Mouse (Mus musculus) hindbrain, embryonic 11.5 days (tissue): ENCODE data around the gene Plrg1. TPM values are rescaled to one million over a fixed set of nuclear protein-coding genes. Genes with fewer than 3 reads are reported as not detected.

ENCODE experiments used
- ATAC-seq: fragments of 200-750 bp; cut with Nextera tagmentation; 2 replicates; pipeline ENCODE4 v1.8.0; 2017; ENCODE audit warnings: mild to moderate bottlenecking, moderate TSS enrichment, moderate library complexity; ENCODE audit not compliant: low FRiP score
- DNase-seq: peaks from one replicate; pipeline ENCODE4 v3.0.0-alpha.2; 2015; ENCODE audit warnings: low spot score
- H3K27ac ChIP-seq: fragments of 300-500 bp; sonication (generic); 2 replicates; pipeline ENCODE4 v1.5.1; 2014; ENCODE audit warnings: mild to moderate bottlenecking, low read depth, low read length
- H3K27me3 ChIP-seq: fragments of 300-500 bp; sonication (generic); 2 replicates; pipeline ENCODE4 v1.6.1; 2014; ENCODE audit warnings: mild to moderate bottlenecking, low read length, moderate library complexity, mixed read lengths; ENCODE audit not compliant: control insufficient read depth, insufficient read depth
- H3K36me3 ChIP-seq: fragments of 300-500 bp; sonication (generic); 2 replicates; pipeline ENCODE4 v1.6.1; 2014; ENCODE audit warnings: mild to moderate bottlenecking, low read length, moderate library complexity, mixed read lengths; ENCODE audit not compliant: control insufficient read depth, insufficient read depth
- H3K4me1 ChIP-seq: fragments of 300-500 bp; sonication (generic); replicated peaks from 2 replicates; pipeline ENCODE4 v1.6.1; 2014; ENCODE audit warnings: low read length, mixed read lengths; ENCODE audit not compliant: control insufficient read depth, insufficient read depth
- H3K4me2 ChIP-seq: fragments of 300-500 bp; sonication (generic); replicated peaks from 2 replicates; pipeline ENCODE4 v1.6.1; 2014; ENCODE audit warnings: mild to moderate bottlenecking, low read depth, low read length
- H3K4me3 ChIP-seq: fragments of 300-500 bp; sonication (generic); 2 replicates; pipeline ENCODE4 v1.5.1; 2014; ENCODE audit warnings: low read depth, low read length
- H3K9ac ChIP-seq: fragments of 300-500 bp; sonication (generic); 2 replicates; pipeline ENCODE4 v1.6.1; 2014; ENCODE audit warnings: low read depth, low read length
- H3K9me3 ChIP-seq: fragments of 300-500 bp; sonication (generic); 2 replicates; pipeline ENCODE4 v1.6.1; 2016; ENCODE audit warnings: low read length; ENCODE audit not compliant: control insufficient read depth
- WGBS: fragments of 180-500 bp; shearing (Covaris S2); extraction: QIAGEN DNeasy Blood & Tissue Kit; methylation state at CpG from one replicate; pipeline ENCODE4 v1.1.7; 2014; 5-methylcytosine and 5-hydroxymethylcytosine counted together
- polyA plus RNA-seq: library from polyadenylated mRNA; unstranded; fragments of >200 nt; fragmentation: Nextera tagmentation; extraction: Ambion mirVana; gene quantifications from 2 replicates; pipeline ENCODE4 v1.2.1, GENCODE M21; 2014

The Plrg1 gene
- polyA plus RNA-seq, 1 experiment from 2014 or later: 133 TPM

GRCm38 (mm10) chr3:83021176-83021575 is 34.1 kb upstream of the Plrg1 start:
- ATAC-seq (no peak), DNase-seq (no peak)
- Histone ChIP-seq H3K4me1 (no peaks in the 10 kb centered on the region), H3K36me3 (no peaks in the 10 kb centered on the region), H3K27ac (no peak overlapping the region), H3K4me2 (no peak overlapping the region), H3K4me3 (no peak overlapping the region), H3K9me3 (no peaks in the 10 kb centered on the region), H3K27me3 (no peaks in the 10 kb centered on the region), H3K9ac (no peak overlapping the region)
- 91% methylated on average over 5 of the region's 5 CpGs for WGBS

GRCm38 (mm10) chr3:83025036-83025435 is 30.3 kb upstream of the Plrg1 start:
- DNase-seq: no peak
- ATAC-seq: no peak
- no peak overlapping the region for H3K4me2 ChIP-seq
- H3K4me1 ChIP-seq: no peaks in the 10 kb centered on the region
- 72% methylated on average over 6 of the region's 6 CpGs for WGBS
- no peak overlapping the region for H3K27ac ChIP-seq
- H3K9me3 ChIP-seq: no peaks in the 10 kb centered on the region
- no peak overlapping the region for H3K4me3 ChIP-seq
- no peak overlapping the region for H3K9ac ChIP-seq
- H3K27me3 ChIP-seq: no peaks in the 10 kb centered on the region
- no peaks in the 10 kb centered on the region for H3K36me3 ChIP-seq

- no peak within 1 kb of the TSS for H3K4me2 ChIP-seq
- no peak for ATAC-seq
Observed at GRCm38 (mm10) chr3:83025475-83026301, 29.6 kb upstream of the Plrg1 start, which contains the start of gene Fga. Fga (plus strand) TSS chr3:83026076.

GRCm38 (mm10) chr3:83027546-83028251 is 27.6 kb upstream of the Plrg1 start:
- Histone ChIP-seq H3K27ac (no peak overlapping the region), H3K4me2 (no peak overlapping the region), H3K27me3 (no peaks in the 10 kb centered on the region), H3K9ac (no peak overlapping the region), H3K36me3 (no peaks in the 10 kb centered on the region), H3K9me3 (no peaks in the 10 kb centered on the region), H3K4me1 (no peaks in the 10 kb centered on the region), H3K4me3 (no peak overlapping the region)
- no peak for DNase-seq
- no peak for ATAC-seq
- WGBS: 93% methylated on average over 9 of the region's 9 CpGs

More at GRCm38 (mm10) chr3:83025475-83026301, 29.6 kb upstream of the Plrg1 start, which contains the start of gene Fga:
- H3K36me3 ChIP-seq: no peaks in the 10 kb centered on the region
- H3K4me1 ChIP-seq: no peaks in the 10 kb centered on the region
- no peak within 1 kb of the TSS for H3K9ac ChIP-seq
- DNase-seq: no peak
- no peak within 1 kb of the TSS for H3K4me3 ChIP-seq
- H3K27ac ChIP-seq: no peak within 1 kb of the TSS
- H3K9me3 ChIP-seq: no peaks in the 10 kb centered on the region
- 80% methylated on average over 9 of the region's 9 CpGs for WGBS
- no peaks in the 10 kb centered on the region for H3K27me3 ChIP-seq

GRCm38 (mm10) chr3:83030331-83030730 is 25.0 kb upstream of the Plrg1 start:
- Histone ChIP-seq H3K4me3 (no peak overlapping the region), H3K4me2 (no peak overlapping the region), H3K4me1 (no peaks in the 10 kb centered on the region), H3K27me3 (no peaks in the 10 kb centered on the region), H3K36me3 (no peaks in the 10 kb centered on the region), H3K9me3 (no peaks in the 10 kb centered on the region), H3K9ac (no peak overlapping the region), H3K27ac (no peak overlapping the region)
- no peak for ATAC-seq
- no peak for DNase-seq
- WGBS: 93% methylated on average over 4 of the region's 4 CpGs

- Histone ChIP-seq H3K4me1 (no peaks in the 10 kb centered on the region), H3K4me2 (no peak overlapping the region; the same call in 1 of the 2 replicates), H3K4me3 (no peak overlapping the region), H3K27me3 (no peaks in the 10 kb centered on the region), H3K9me3 (no peaks in the 10 kb centered on the region), H3K27ac (no peak overlapping the region), H3K9ac (no peak overlapping the region), H3K36me3 (no peaks in the 10 kb centered on the region)
- WGBS: 48% methylated on average over 13 of the region's 13 CpGs
- DNase-seq: no peak
- peak; percentile 53 for ATAC-seq
Observed at GRCm38 (mm10) chr3:83032746-83033308, 22.5 kb upstream of the Plrg1 start.

- 86% methylated on average over 8 of the region's 8 CpGs for WGBS
- DNase-seq: no peak
- no peak overlapping the region for H3K4me3 ChIP-seq
Observed at GRCm38 (mm10) chr3:83033801-83034200, 21.5 kb upstream of the Plrg1 start.

GRCm38 (mm10) chr3:83038865-83039264 is 16.5 kb upstream of the Plrg1 start:
- Histone ChIP-seq H3K9ac (no peak overlapping the region), H3K36me3 (no peaks in the 10 kb centered on the region), H3K9me3 (no peaks in the 10 kb centered on the region), H3K27me3 (no peaks in the 10 kb centered on the region), H3K27ac (no peak overlapping the region), H3K4me1 (no peaks in the 10 kb centered on the region), H3K4me2 (no peak overlapping the region), H3K4me3 (no peak overlapping the region)
- 80% methylated on average over 2 of the region's 2 CpGs for WGBS
- DNase-seq: no peak
- no peak for ATAC-seq

More at GRCm38 (mm10) chr3:83033801-83034200, 21.5 kb upstream of the Plrg1 start:
- no peaks in the 10 kb centered on the region for H3K36me3 ChIP-seq
- H3K9me3 ChIP-seq: no peaks in the 10 kb centered on the region
- no peak overlapping the region for H3K4me2 ChIP-seq
- H3K4me1 ChIP-seq: no peaks in the 10 kb centered on the region
- no peak for ATAC-seq
- no peaks in the 10 kb centered on the region for H3K27me3 ChIP-seq
- no peak overlapping the region for H3K9ac ChIP-seq
- H3K27ac ChIP-seq: no peak overlapping the region
